Mouse (Mus musculus): ENCODE measurements at regions not wholly inside any gene's neighbourhood (a gene's known extent, or its start where the extent isn't known, plus 50 kb on each side); places are given as distances from the start of the nearest gene placed in this dataset.

DNA sequence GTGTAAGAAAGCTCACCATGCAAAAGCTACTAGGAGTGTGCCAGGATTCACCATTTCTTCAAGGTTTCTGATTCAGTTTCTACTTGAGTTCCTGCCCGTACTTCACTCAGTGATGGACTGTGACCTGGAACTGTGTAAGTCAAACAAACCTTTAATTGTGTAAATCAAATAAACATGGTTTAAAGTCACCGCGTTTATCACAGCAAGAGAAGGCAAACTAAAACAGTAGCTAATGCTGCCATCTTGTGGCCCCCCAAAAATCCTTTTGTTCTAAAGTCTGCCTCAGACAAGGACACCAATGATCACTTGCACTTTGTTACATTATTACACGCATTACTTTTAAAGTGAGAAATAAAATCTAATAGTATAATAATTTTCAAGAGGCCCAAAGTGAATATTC, 63.6 kb upstream of the Dcx start:
- Histone ChIP-seq H3K4me1 (0 out of 2 replicates have a peak, but pooled peaks cover 2% of the 10 kb centered on the region), H3K4me2 (replicated peaks) (no peak overlapping the region; the same call in 1 of the 2 replicates), H3K27ac (replicated peaks) (no peak overlapping the region), H3K36me3 (no peaks in the 10 kb centered on the region), H3K4me3 (no peak overlapping the region), H3K9me3 (no peaks in the 10 kb centered on the region), H3K9ac (replicated peaks) (no peak overlapping the region), H3K27me3 (no peaks in the 10 kb centered on the region)
- 23% methylated on average over 4 of the region's 4 CpGs for WGBS
- 0 out of 2 replicates have a peak, but pooled peaks have one; percentile 35 for ATAC-seq (replicated peaks)
